Mouse (Mus musculus) intestine, embryonic 14.5 days (tissue): Measurements from ENCODE around the gene Klhdc8b. TPM values are rescaled to one million over a fixed set of nuclear protein-coding genes. Genes with fewer than 3 reads are reported as not detected.

Experiments used
- ATAC-seq: fragments of 200-750 bp; cut with Nextera tagmentation; replicated peaks from 2 replicates; pipeline ENCODE4 v1.8.0; 2017; ENCODE audit warnings: low read depth, moderate number of reproducible peaks, moderate TSS enrichment, moderate library complexity; ENCODE audit not compliant: low FRiP score, low TSS enrichment
- DNase-seq: peaks from one replicate; pipeline ENCODE4 v3.0.0-alpha.2; 2018; ENCODE audit warnings: low spot score
- H3K27ac ChIP-seq: fragments of 300-500 bp; sonication (generic); 2 replicates; pipeline ENCODE4 v1.5.1; 2014; ENCODE audit warnings: low read depth, mild to moderate bottlenecking, control low read depth
- H3K27me3 ChIP-seq: fragments of 300-500 bp; sonication (generic); replicated peaks from 2 replicates; pipeline ENCODE4 v1.6.1; 2014; ENCODE audit warnings: low read length, control low read depth; ENCODE audit not compliant: control insufficient read depth, insufficient read depth
- H3K36me3 ChIP-seq: fragments of 300-500 bp; sonication (generic); 2 replicates; pipeline ENCODE4 v1.6.1; 2014; ENCODE audit warnings: low read length, control low read depth; ENCODE audit not compliant: control insufficient read depth, insufficient read depth
- H3K4me1 ChIP-seq: fragments of 300-500 bp; sonication (generic); replicated peaks from 2 replicates; pipeline ENCODE4 v1.6.1; 2014; ENCODE audit warnings: low read length, control low read depth, mixed read lengths; ENCODE audit not compliant: control insufficient read depth, insufficient read depth
- H3K4me2 ChIP-seq: fragments of 300-500 bp; sonication (generic); 2 replicates; pipeline ENCODE4 v1.6.1; 2014; ENCODE audit warnings: low read length
- H3K4me3 ChIP-seq: fragments of 300-500 bp; sonication (generic); 2 replicates; pipeline ENCODE4 v1.5.1; 2014; ENCODE audit warnings: low read depth, low read length, control low read depth, mixed read lengths
- H3K9ac ChIP-seq: fragments of 300-500 bp; sonication (generic); 2 replicates; pipeline ENCODE4 v1.6.1; 2014; ENCODE audit warnings: mild to moderate bottlenecking, low read length
- H3K9me3 ChIP-seq: fragments of 300-500 bp; sonication (generic); 2 replicates; pipeline ENCODE4 v1.6.1; 2016; ENCODE audit warnings: low read length, control low read depth; ENCODE audit not compliant: control insufficient read depth
- WGBS: fragments of 180-500 bp; shearing (Covaris S2); extraction: QIAGEN DNeasy Blood & Tissue Kit; methylation state at CpG from one replicate; pipeline ENCODE4 v1.1.7; 2014; 5-methylcytosine and 5-hydroxymethylcytosine counted together
- polyA plus RNA-seq: library from polyadenylated mRNA; unstranded; fragments of >200 nt; fragmentation: Nextera tagmentation; extraction: Ambion mirVana; gene quantifications from 2 replicates; pipeline ENCODE4 v1.2.1, GENCODE M21; 2014

Gene Klhdc8b
- polyA plus RNA-seq = 59.9 and 60.7 TPM in 2 replicates

DNA sequence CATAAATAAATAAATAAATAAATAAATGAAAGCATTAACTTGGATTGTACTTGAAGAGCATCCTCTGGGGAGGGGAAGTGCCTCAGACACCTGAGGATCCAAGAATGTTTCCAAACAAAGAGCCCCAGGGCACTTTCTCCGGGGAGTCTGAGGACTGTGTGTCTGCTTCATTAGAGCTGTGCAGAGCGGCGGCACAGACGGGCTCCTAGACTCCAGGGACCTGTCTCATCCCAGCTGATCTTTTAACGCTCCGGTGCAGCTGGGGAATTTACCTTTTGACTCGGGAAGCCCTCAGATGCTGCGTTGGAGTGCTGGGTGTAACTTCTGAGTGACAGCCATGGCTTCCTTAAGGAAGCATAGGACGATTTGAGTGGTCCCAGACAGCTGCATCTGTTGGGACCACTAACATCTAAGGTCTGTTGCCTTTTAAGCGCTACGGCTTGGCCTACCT is at the start of gene Klhdc8b:
Klhdc8b (minus strand) TSS at position 401 of the 451 bp plus-strand sequence.
- 19% methylated on average over 11 of the region's 11 CpGs for WGBS
- peak within 1 kb of the TSS; percentile 56 for H3K4me3 ChIP-seq
- no peaks in the 10 kb centered on the region for H3K27me3 ChIP-seq
- H3K36me3 ChIP-seq = peaks cover 36% of the 10 kb centered on the region
- ATAC-seq (no peak), DNase-seq (peak; percentile 57)
- peak within 1 kb of the TSS; percentile 91 for H3K9ac ChIP-seq
- H3K27ac ChIP-seq = peak within 1 kb of the TSS; percentile 98
- peak within 1 kb of the TSS; percentile 91 for H3K4me2 ChIP-seq
- H3K4me1 ChIP-seq = peaks cover 19% of the 10 kb centered on the region
- no peaks in the 10 kb centered on the region for H3K9me3 ChIP-seq

DNA sequence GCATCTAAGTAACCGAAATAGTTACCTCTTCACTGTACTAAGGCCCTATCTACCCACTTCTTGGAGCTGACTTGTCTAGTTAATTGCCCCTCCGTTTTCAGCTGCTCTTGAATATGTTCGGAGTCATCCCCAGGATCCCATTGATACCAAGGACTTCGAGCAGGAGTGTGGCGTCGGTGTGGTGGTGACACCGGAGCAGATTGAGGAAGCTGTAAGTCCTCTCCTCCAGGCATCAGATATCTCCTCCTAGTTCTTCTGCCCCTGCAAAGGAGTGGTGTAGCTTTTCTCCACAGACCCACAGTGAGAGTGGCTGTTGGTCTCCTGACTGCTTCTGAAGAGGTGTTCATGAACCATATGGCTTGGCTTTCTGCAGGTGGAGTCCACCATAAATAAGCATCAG is 47.4 kb upstream of the Klhdc8b start:
- Histone ChIP-seq H3K36me3 (peaks cover 43% of the 10 kb centered on the region), H3K9ac (peak overlapping the region; percentile 73), H3K4me2 (peak overlapping the region; percentile 93), H3K4me1 (peaks cover 11% of the 10 kb centered on the region), H3K27ac (no peak overlapping the region; the same call in 1 of the 2 replicates), H3K4me3 (peak overlapping the region; percentile 78), H3K27me3 (no peaks in the 10 kb centered on the region), H3K9me3 (no peaks in the 10 kb centered on the region)
- ATAC-seq (no peak), DNase-seq (no peak)
- 88% methylated on average over 7 of the region's 7 CpGs for WGBS

DNA sequence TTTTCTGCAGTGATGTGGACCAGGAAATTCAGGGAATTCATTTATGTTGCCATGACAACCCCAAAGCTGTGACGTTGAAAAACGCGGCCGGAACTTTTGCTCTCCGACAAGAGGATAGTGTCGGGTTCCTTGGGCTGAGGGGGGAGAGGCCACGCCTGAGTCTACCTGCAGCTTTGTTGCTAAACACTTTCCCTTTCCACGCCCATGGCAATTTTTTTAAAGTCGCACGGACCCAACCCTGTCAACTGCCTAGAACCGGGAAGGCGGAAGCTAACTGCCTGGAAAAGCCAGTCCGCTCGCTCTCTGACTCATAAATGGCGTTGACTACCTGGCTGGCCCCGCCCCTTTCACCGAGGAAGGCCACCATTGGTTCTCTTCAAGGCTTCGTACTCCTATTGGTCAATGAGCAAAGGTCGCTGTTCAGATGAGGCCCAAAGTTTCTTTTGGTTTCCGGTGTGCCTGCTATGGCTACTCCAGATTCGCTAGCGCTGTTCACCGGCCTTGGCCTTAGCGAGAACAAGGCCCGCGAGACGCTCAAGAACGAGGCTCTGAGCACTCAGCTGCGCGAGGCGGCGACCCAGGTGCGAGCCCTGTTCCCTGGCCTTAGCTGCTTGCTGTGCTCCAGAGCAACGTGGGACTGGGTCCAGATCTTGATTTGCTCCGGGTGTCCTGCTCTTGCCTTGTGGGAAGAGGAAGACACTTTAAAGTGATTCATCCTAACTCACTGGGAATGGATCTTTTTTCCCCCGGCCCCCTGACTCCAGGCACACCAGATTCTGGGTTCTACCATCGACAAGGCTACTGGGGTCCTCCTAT is 46.4 kb upstream of the Klhdc8b start, which contains the start of gene Qars:
Qars (plus strand) TSS at position 88 of the 816 bp plus-strand sequence.
- Histone ChIP-seq H3K4me1 (peaks cover 11% of the 10 kb centered on the region), H3K4me3 (peak within 1 kb of the TSS; percentile 78), H3K27me3 (no peaks in the 10 kb centered on the region), H3K9me3 (no peaks in the 10 kb centered on the region), H3K9ac (peak within 1 kb of the TSS; percentile 73), H3K27ac (peak within 1 kb of the TSS; percentile 81), H3K4me2 (peak within 1 kb of the TSS; percentile 93), H3K36me3 (peaks cover 37% of the 10 kb centered on the region)
- peak; percentile 97 for DNase-seq
- under 1% methylated on average over 37 of the region's 37 CpGs for WGBS
- ATAC-seq = peak; percentile 97

DNA sequence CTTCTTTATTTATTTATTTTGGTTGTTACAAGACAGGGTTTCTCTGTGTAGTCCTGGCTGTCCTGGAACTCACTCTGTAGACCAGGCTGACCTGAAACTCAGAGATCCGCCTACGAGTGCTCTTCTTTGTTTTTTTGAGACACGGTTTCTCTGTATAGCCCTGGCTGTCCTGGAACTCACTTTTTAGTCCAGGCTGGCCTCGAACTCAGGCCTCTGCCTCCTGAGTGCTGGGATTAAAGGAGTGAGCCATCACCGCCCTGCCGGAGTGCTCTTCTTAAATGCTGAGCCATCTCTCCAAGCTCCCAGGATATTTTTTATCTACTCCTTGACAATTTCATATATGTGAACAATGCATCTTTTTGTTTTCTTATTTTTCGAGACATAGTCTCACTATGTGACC is 45.5 kb upstream of the Klhdc8b start:
- Histone ChIP-seq H3K36me3 (peaks cover 36% of the 10 kb centered on the region), H3K9ac (no peak overlapping the region)

DNA sequence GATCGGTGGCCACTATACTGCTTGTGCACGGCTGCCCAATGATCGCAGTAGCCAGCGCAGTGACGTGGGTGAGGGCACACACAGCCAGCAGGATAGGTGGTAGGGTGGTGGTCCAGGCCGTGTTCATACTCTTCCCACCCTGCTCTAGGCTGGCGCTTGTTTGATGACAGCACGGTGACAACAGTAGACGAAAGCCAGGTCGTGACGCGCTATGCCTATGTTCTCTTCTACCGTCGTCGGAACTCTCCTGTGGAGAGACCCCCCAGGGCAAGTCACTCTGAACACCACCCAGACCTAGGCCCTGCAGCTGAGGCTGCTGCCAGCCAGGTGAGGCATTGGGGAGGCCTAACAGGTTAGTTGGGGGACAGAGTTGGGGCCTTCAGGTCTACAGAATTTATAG is 38.6 kb upstream of the Klhdc8b start:
- WGBS = 92% methylated on average over 15 of the region's 15 CpGs
- Histone ChIP-seq H3K4me3 (no peak overlapping the region), H3K9ac (no peak overlapping the region), H3K4me2 (no peak overlapping the region), H3K27me3 (no peaks in the 10 kb centered on the region), H3K4me1 (no peaks in the 10 kb centered on the region), H3K27ac (no peak overlapping the region), H3K9me3 (no peaks in the 10 kb centered on the region), H3K36me3 (peaks cover 82% of the 10 kb centered on the region)
- ATAC-seq = no peak
- DNase-seq = no peak

More for the DNA sequence above, 45.5 kb upstream of the Klhdc8b start:
- no peak overlapping the region for H3K4me3 ChIP-seq
- WGBS = 82% methylated on average over 7 of the region's 7 CpGs
- no peak for ATAC-seq
- H3K27me3 ChIP-seq = no peaks in the 10 kb centered on the region
- H3K4me1 ChIP-seq = peaks cover 11% of the 10 kb centered on the region
- peak overlapping the region; percentile 93 for H3K4me2 ChIP-seq
- DNase-seq = no peak
- peak overlapping the region; percentile 81; the same call in 1 of the 2 replicates for H3K27ac ChIP-seq
- no peaks in the 10 kb centered on the region for H3K9me3 ChIP-seq

DNA sequence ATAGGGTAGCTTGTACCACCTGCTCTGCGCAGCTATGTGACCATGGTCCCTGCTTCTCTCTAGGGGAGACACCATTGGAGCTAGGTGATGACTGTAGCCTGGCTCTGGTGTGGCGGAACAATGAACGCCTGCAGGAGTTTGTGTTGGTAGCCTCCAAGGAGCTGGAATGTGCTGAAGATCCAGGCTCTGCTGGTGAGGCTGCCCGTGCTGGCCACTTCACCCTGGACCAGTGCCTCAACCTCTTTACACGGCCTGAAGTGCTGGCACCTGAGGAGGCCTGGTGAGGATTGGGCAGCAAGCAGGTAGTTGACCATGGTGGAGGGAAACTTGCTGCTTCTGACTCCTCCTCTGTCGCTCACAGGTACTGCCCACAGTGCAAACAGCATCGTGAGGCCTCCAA is 37.9 kb upstream of the Klhdc8b start:
- no peaks in the 10 kb centered on the region for H3K9me3 ChIP-seq
- H3K4me2 ChIP-seq = no peak overlapping the region
- ATAC-seq (no peak), DNase-seq (no peak)
- H3K27me3 ChIP-seq = no peaks in the 10 kb centered on the region
- no peak overlapping the region for H3K9ac ChIP-seq
- no peaks in the 10 kb centered on the region for H3K4me1 ChIP-seq
- H3K27ac ChIP-seq = no peak overlapping the region
- WGBS = 93% methylated on average over 7 of the region's 7 CpGs
- peaks cover 89% of the 10 kb centered on the region for H3K36me3 ChIP-seq
- H3K4me3 ChIP-seq = no peak overlapping the region

DNA sequence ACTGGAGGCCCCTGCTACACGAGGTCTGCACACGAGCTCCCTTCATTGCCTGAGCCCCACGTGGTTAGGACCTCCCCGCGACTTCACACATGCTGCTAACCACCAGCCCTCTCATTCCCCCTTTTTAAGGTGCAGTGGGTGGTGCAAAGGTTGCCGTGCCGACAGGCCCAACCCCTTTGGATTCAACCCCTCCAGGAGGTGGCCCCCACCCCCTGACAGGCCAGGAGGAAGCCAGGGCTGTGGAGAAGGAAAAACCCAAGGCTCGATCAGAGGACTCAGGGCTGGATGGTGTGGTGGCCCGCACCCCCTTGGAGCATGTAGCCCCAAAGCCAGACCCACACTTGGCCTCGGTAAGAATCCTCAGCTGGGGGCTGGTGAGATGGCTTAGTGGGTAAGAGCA is 33.5 kb upstream of the Klhdc8b start:
- DNase-seq = no peak
- Histone ChIP-seq H3K36me3 (peaks cover 78% of the 10 kb centered on the region), H3K9me3 (no peaks in the 10 kb centered on the region), H3K9ac (no peak overlapping the region), H3K4me2 (no peak overlapping the region), H3K4me3 (no peak overlapping the region), H3K27me3 (no peaks in the 10 kb centered on the region), H3K27ac (no peak overlapping the region), H3K4me1 (peaks cover 9% of the 10 kb centered on the region)
- WGBS = 85% methylated on average over 10 of the region's 10 CpGs
- ATAC-seq = no peak

DNA sequence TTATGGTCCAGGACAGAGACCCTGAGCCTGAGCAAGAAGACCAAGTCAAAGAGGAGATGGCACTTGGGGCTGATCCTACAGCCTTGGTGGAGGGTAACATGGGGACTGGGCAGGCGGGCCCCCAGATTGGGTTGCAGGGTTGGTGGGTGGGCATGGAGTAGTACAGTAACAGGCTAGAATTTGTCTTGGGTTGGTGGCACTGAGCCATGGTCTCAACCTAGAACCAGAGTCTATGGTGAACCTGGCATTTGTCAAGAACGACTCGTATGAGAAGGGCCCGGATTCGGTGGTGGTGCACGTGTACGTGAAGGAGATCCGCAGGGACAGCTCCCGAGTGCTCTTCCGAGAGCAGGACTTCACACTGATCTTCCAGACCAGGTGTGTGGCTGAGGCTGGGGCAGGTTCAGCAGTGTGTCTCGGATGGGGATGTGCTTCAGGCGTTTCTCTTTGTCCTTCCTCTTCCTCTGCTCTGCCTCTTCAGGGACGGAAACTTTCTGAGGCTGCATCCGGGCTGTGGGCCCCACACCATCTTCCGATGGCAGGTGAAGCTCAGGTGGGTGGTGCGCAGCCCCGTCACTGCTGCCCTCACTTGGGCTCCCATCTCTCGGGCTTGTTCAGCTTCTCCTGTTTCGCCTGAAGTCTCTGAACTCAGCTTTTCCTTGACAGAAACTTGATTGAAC is 32.9 kb upstream of the Klhdc8b start:
- peaks cover 9% of the 10 kb centered on the region for H3K4me1 ChIP-seq
- no peak overlapping the region for H3K4me3 ChIP-seq
- 89% methylated on average over 19 of the region's 19 CpGs for WGBS
- no peak overlapping the region for H3K4me2 ChIP-seq
- no peak overlapping the region for H3K27ac ChIP-seq
- H3K36me3 ChIP-seq = peaks cover 78% of the 10 kb centered on the region
- DNase-seq = no peak
- ATAC-seq = no peak
- H3K9me3 ChIP-seq = no peaks in the 10 kb centered on the region
- H3K9ac ChIP-seq = no peak overlapping the region
- no peaks in the 10 kb centered on the region for H3K27me3 ChIP-seq
